Mouse (Mus musculus): Measurements from ENCODE around the gene Heyl. TPM values are rescaled to one million over a fixed set of nuclear protein-coding genes. Genes with fewer than 3 reads are reported as not detected.
A peak's percentile ranks its signal among the peaks of the same experiment; 100 is the strongest.

The Heyl gene
- 1 to 10 TPM; 6.4 to 7.1 TPM for total RNA-seq (2021)
- long read RNA-seq, experiment 1, full-length matches to known transcripts: 4 of 6 reads
- long read RNA-seq, experiment 1, partial matches to known transcripts: 0 of 6 reads
- long read RNA-seq, experiment 1, other reads (novel, unspliced or antisense): 2 of 6 reads
- long read RNA-seq, experiment 2, full-length matches to known transcripts: 4 of 5 reads
- long read RNA-seq, experiment 2, partial matches to known transcripts: 0 of 5 reads
- long read RNA-seq, experiment 2, other reads (novel, unspliced or antisense): 1 of 5 reads

- DNase-seq (ENCODE audit: low spot score in 2 of 2): no peak
- intact Hi-C loops (cut with DNase I): no loop called here
Measured at GRCm38 (mm10) chr4:123233492-123234084, at the start of gene Heyl. TSS of gene Heyl (plus strand) at chr4:123233556.

- peak; percentile 58 to 69 for DNase-seq (ENCODE audit: low spot score in 2 of 2)
- intact Hi-C loops (cut with DNase I): no loop called here
Measured at GRCm38 (mm10) chr4:123184816-123185215, 48.5 kb upstream of the Heyl start.

- intact Hi-C loops (cut with DNase I): no loop called here
- peak; percentile 57 for DNase-seq (ENCODE audit: low spot score in 2 of 2)
Measured at GRCm38 (mm10) chr4:123192336-123192735, 41.0 kb upstream of the Heyl start.

- intact Hi-C loops (cut with DNase I): no loop called here
- DNase-seq (ENCODE audit: low spot score in 2 of 2): peak in 1 of 2 experiments; percentile 38
Measured at GRCm38 (mm10) chr4:123193791-123194190, 39.6 kb upstream of the Heyl start.

GRCm38 (mm10) chr4:123196695-123197094 lies 36.7 kb upstream of the Heyl start:
- intact Hi-C loops (cut with DNase I): no loop called here
- no peak for DNase-seq (ENCODE audit: low spot score in 2 of 2)

GRCm38 (mm10) chr4:123200771-123201185 lies 32.6 kb upstream of the Heyl start:
- intact Hi-C loops (cut with DNase I): loop anchor here (5.0 kb wide), 1 partner anchor 43 kb away; no protein-coding TSS in a partner anchor
- DNase-seq (ENCODE audit: low spot score in 2 of 2): peak; percentile 66 to 78

- peak in 1 of 2 experiments; percentile 37 for DNase-seq (ENCODE audit: low spot score in 2 of 2)
- intact Hi-C loops (cut with DNase I): loop anchor here (5.0 kb wide), 1 partner anchor 44 kb away; no protein-coding TSS in a partner anchor
Measured at GRCm38 (mm10) chr4:123201186-123202093, 31.9 kb upstream of the Heyl start, which contains the start of gene Nt5c1a. TSS of gene Nt5c1a (plus strand) at chr4:123201504.

- intact Hi-C loops (cut with DNase I): loop anchor here (5.0 kb wide), 1 partner anchor 45 kb away; no protein-coding TSS in a partner anchor
- DNase-seq (ENCODE audit: low spot score in 2 of 2): no peak
Measured at GRCm38 (mm10) chr4:123202094-123202420, 31.3 kb upstream of the Heyl start.

- intact Hi-C loops (cut with DNase I): no loop called here
- DNase-seq (ENCODE audit: low spot score in 2 of 2): no peak
Measured at GRCm38 (mm10) chr4:123207337-123207736, 26.0 kb upstream of the Heyl start.

- DNase-seq (ENCODE audit: low spot score in 2 of 2): no peak
- intact Hi-C loops (cut with DNase I): no loop called here
Measured at GRCm38 (mm10) chr4:123210996-123211395, 22.4 kb upstream of the Heyl start.

- DNase-seq (ENCODE audit: low spot score in 2 of 2): no peak
- intact Hi-C loops (cut with DNase I): no loop called here
Measured at GRCm38 (mm10) chr4:123211453-123211852, 21.9 kb upstream of the Heyl start.

- intact Hi-C loops (cut with DNase I): no loop called here
- DNase-seq (ENCODE audit: low spot score in 2 of 2): no peak
Measured at GRCm38 (mm10) chr4:123212330-123212729, 21.0 kb upstream of the Heyl start.

- intact Hi-C loops (cut with DNase I): no loop called here
- no peak for DNase-seq (ENCODE audit: low spot score in 2 of 2)
Measured at GRCm38 (mm10) chr4:123213975-123214374, 19.4 kb upstream of the Heyl start.

- intact Hi-C loops (cut with DNase I): no loop called here
- DNase-seq (ENCODE audit: low spot score in 2 of 2): peak in 1 of 2 experiments; percentile 65
Measured at GRCm38 (mm10) chr4:123215367-123215766, 18.0 kb upstream of the Heyl start.

GRCm38 (mm10) chr4:123216782-123217181 lies 16.6 kb upstream of the Heyl start:
- intact Hi-C loops (cut with DNase I): no loop called here
- peak; percentile 52 to 56 for DNase-seq (ENCODE audit: low spot score in 2 of 2)

- intact Hi-C loops (cut with DNase I): loop anchor here (2.0 kb wide), 1 partner anchor 35 kb away; no protein-coding TSS in a partner anchor
- peak; percentile 74 to 83 for DNase-seq (ENCODE audit: low spot score in 2 of 2)
Measured at GRCm38 (mm10) chr4:123219720-123220357, 13.5 kb upstream of the Heyl start.

GRCm38 (mm10) chr4:123220637-123221036 lies 12.7 kb upstream of the Heyl start:
- no peak for DNase-seq (ENCODE audit: low spot score in 2 of 2)
- intact Hi-C loops (cut with DNase I): no loop called here

- intact Hi-C loops (cut with DNase I): no loop called here
- DNase-seq (ENCODE audit: low spot score in 2 of 2): no peak
Measured at GRCm38 (mm10) chr4:123223309-123223708, 10.0 kb upstream of the Heyl start.

GRCm38 (mm10) chr4:123225718-123226403 lies 7.5 kb upstream of the Heyl start:
- intact Hi-C loops (cut with DNase I): no loop called here
- peak in 1 of 2 experiments; percentile 49 for DNase-seq (ENCODE audit: low spot score in 2 of 2)

Measured in left cerebral cortex, postnatal 14 days (tissue).